Mouse (Mus musculus) retina, postnatal 7 days (tissue): ENCODE data around the gene Med11.
"Not testable (repeated sequence)": the region's sequence is repeated elsewhere in the genome, so short reads cannot be mapped to it uniquely, and the experiment has no call there.

Source experiments
- DNase-seq: peaks from one replicate; pipeline ENCODE4 v3.0.0-alpha.2; 2012; ENCODE audit warnings: low read depth, low spot score

The Med11 gene

GRCm38 (mm10) chr11:70447373-70447772 is 4.3 kb upstream of the Med11 start:
- no peak for DNase-seq

DNA sequence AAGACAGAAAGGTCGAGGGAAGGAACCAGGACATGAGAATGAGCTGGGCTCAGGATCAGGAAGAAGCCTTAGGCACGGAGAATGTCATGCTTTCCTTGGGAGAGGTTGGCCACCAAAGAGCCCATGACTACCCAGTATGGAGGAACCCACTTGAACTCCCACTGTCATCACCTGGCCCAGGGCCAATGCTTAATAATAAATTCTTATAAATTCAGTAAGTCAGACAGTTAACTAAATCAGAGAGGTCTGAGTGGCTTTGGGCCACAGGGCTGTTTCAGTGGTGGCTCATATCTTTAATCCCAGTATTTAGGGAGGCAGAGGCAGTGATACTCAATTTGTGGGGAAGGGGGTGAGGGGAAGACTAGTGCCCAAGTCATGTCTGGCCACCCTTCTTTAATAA is 793 bp upstream of the Med11 start:
- no peak for DNase-seq

DNA sequence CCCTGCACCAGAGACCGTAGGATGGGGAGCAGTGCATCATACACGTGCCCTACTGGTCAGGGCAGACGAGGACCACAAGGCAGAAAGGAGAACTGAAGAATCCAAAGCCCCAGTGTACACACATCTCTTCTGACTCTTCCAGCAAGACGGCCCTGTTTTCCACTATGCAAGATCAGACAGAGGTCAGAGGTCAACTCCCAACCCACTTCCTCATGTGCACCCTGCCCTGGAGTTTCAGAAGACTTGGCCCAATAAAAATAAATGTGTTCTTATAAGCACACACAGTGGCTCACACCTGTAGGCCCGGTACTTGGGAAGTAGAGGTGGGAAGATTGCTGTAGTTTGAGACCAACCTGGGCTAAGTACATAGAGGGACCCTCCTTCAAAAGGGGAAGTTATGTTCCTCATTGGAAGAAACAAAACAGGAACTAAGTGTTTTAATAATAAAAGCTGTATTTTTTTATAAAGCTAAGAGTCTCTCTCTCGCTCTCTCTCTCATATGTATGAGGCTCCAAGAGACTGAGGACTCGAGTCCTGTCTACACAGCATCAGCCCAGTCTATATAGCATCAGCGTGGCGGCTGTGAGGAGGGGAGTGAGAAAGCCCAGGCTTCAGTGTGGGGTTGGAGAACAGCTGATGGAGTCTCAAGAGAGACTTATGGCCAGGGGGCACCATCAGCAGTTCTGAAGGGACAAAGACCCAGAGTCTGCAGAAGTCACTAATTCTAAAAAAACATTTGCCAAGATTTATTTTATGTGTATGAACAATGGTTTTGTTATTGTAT is 1.7 kb downstream of the Med11 start:
- DNase-seq: no peak

DNA sequence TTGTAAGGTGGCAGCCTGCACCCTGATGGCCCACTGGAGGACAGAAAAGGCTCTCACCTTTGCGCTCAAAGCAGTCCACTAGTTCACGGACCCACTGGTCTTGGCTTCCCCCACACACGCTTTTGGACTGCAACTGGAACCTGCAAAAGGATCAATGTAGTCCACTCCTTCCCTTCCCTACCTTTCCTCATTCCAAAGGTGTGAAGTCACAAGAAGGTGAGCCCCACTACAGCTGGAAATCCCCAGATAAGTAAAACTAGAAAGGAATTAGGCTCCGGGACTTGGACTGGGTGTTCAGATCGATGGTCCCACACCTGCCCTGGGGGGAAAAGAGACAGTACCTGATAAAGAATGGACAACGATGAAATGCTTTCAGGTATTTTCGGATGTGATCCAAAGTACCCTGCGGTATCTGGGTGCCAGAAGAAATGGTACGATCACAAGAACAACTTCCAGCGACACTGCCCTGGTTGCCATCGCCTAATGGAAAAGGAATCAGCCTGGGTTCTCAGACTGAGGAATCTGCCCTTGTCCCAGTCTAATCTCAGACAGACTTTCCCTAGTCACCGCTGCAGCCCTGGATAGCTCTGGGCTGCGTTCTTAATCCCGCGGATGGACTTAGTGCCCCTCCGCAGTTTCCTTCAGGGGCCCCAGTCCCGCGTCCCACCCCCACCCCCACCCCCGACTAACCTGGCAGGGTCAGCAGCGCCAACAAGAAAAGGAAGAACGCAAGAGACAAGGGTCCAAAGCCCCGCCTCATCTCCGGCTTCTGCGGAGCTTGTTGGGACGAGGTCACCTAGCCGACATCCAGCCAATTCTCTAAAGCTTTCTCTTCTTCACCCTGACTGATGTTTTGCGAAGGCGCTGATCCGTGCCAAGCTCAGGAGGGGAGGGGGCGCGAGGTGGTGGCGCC is 7.2 kb downstream of the Med11 start, which contains the start of gene Zmynd15:
Zmynd15 (plus strand) TSS at position 746 of the 913 bp plus-strand sequence.
- peak; percentile 16 for DNase-seq

DNA sequence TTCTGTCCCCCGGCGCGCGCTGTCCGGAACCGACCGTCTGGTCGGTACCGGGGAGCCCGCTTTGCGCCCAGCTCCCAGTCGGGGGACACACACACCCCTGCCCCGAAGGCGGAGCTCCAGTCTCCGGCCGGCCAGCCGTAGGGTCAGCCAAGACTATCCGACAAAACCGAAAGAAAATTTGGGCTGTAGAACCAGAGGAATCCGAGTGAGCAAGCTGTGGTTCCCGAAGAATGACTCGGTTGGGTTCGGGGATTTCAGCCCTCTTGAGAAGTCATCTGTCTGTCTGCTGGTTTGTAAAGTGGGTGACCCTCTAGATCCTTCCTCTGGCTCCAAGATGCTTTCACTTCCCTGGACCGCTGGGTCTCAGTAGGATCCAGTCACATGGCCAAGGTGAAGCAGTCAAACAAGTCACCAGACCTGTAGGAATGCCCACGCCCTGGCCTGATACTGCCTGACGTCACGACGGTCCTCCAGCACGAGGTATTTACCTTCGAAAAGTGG is 7.9 kb downstream of the Med11 start, which contains the start of gene Cxcl16:
Cxcl16 (minus strand) TSS at position 384 of the 501 bp plus-strand sequence.
- DNase-seq: no peak

DNA sequence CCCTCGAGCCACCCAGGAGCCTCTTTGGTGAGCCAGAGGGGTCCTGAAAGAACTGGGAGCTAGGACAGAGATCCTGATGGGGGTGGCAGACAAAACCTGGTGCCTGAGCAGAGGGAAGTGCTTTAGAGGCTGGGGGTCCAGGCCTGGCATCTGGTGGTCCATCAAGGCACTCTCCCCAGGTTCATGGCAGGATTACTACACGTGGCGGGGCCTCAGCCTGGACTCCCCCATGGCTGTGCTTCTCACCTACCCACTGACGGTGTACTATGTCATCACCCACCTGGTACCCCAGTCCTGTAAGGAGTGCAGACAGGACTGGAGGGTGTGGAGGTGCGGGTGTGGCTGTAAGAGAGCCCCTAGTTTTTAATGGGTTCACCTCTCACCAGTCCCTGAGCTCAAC is 12.3 kb downstream of the Med11 start:
- DNase-seq: no peak

- no peak for DNase-seq
These were observed 13.5 kb downstream of the Med11 start for GRCm38 (mm10) chr11:70465211-70465610.

DNA sequence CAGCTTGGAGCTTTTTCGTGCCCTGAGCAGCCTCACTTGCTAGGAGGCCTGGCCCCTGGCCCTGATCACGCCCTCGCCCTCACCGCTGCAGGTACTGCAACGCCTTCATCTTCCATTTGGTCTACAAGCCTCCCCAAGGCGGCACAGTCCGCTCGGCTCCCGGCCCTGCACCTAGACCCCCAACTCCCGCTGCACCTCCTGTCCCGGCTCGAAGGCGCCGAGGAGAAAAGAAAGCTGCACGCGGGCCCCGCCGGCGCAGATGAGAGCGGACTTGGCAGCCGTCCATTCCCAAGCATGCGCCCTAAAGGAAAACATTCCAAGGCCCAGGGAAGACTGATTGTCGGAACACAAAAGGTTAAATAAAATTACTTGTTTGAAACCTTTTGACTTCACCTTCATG is 14.1 kb downstream of the Med11 start:
- DNase-seq: no peak

DNA sequence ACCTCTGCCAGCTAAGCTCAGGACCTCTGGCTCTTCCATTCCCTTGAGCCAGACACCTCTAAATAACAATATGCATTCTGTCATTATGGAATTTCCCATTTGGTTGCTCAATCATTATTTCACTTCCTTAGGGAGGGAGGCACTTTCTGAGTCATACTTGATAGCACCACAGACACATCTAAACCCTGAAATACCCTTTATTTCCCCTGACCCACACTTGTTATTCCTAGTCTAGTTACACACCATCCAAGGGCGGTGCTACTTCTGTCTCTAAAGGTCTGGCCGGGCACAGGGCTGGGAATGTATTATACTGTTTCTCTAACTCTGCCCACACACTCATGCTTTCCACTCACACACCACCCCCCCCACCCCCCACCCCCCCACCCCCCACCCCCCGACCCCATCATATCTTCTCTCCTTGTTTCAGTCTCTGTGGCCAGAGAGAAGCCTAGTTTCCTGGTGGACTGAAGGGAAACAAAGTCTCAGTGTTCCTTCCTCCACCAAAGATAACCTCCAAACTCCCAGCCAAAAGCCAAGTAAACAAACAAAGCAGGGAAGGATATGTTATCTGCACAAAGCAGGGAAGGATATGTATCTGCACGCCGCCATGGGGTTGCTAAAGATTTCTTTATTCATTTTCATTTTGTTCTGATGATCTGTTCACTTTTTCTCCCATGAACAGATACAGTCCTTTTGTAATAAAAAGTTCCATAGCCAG is 16.3 kb downstream of the Med11 start:
- no peak for DNase-seq

GRCm38 (mm10) chr11:70469764-70470163 is 18.0 kb downstream of the Med11 start:
- no peak for DNase-seq

GRCm38 (mm10) chr11:70472716-70473115 is 21.0 kb downstream of the Med11 start:
- DNase-seq: no peak

GRCm38 (mm10) chr11:70473291-70473690 is 21.6 kb downstream of the Med11 start:
- DNase-seq: not testable (repeated sequence)

- no peak for DNase-seq
These were observed 23.3 kb downstream of the Med11 start for GRCm38 (mm10) chr11:70474872-70475534.

DNA sequence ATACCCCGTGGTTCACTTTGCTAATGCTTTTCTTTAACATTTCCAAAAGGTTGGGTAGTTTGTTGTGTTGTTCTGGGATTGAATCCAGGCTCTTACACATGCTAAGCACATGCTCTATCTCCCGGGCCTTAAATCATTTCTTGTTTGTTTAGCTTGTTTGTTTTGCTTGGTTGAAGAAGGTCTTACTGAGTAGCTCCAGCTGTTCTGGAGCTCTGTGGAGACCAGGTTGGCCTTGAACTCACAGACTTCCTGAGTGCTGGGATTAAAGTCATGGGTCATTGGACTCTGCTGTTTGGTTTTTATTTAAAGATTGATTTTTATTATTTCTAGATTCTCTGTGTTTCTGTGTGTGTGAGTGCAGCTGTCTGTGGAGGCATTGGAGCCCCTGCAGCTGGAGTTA is 33.8 kb downstream of the Med11 start:
- DNase-seq: no peak

DNA sequence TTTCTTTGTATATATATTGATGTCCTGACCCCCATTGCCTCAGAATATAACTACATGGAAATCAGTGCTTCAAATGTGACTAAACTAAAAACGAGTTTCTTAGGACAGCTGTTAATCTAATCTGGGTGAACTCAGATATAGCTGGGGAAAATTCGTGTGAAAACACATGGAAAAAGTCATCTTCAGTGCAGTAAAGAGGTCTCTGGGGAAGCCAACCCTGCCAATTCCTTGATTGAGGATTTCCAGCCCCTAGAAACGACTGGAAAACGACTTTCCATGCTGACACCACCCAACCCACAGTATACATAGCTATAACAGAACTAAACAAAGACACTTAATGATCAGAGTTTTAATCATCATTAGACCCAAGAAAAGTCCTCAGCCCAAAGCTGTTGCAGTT is 36.1 kb downstream of the Med11 start:
- no peak for DNase-seq

DNA sequence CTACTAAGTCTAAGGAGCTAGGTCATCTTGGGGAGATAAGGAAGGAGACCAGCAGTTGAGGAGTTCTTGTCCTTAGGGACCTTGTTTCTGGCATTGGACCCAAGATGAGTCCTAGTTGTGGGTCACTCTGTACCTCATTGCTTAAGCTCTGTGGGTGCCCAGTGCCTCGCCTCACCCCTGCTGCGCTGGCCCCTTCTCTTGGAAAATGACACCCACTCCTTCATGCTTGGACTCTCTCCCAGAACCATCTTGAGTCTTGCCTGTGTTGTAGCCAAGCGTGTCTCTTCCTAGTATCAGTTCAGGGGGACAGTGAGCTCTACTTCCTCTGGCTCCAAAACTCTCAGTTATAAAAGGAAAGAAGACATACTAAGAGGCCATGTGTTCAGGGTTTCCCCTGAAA is 37.4 kb downstream of the Med11 start:
- DNase-seq: no peak

- no peak for DNase-seq
These were observed 38.0 kb downstream of the Med11 start for GRCm38 (mm10) chr11:70489684-70490083.

GRCm38 (mm10) chr11:70499566-70500475 is 48.1 kb downstream of the Med11 start:
- no peak for DNase-seq

DNA sequence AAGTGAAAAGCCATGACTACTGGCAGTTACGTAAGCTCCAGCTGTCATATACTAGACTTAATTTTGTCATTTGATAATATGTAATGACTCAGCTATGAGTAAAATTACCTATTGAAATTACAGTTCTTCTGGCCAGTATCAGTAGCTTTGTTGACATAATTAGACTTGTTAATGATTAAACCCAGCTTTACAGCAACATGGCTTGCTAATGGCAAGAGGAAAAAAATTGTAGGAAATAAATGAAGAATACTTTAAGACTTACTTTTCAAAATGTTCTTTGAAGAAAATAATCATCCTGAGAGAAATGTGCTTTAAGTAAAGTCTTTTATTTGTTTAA is 48.7 kb downstream of the Med11 start:
- DNase-seq: no peak

DNA sequence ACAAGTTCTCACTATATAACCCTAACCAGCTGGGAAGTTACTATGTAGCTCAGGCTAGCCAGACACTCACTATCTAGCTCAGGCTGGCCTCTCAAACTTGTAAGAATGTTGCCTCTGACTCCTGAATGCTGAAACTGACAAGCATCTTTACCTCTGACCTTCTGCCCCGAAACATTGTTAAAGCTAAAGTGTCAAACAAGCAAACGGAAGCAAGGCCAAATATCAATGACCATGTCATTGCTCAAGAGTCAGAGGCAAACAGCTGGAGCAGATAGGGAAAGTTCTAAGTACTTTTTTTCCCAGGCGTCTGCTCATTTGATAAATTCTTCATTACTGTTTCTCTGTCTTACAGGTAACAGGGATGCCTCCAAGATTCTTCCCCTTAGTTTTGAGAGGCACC is 50.3 kb downstream of the Med11 start:
- no peak for DNase-seq
